Mouse (Mus musculus) kidney, embryonic 15.5 days (tissue): Measurements from ENCODE around the gene Pde3b. TPM values are rescaled to one million over a fixed set of nuclear protein-coding genes. Genes with fewer than 3 reads are reported as not detected.

Source experiments
- ATAC-seq: fragments of 200-750 bp; cut with Nextera tagmentation; replicated peaks from 2 replicates; pipeline ENCODE4 v1.8.0; 2017; ENCODE audit warnings: moderate TSS enrichment; ENCODE audit not compliant: low FRiP score
- H3K27ac ChIP-seq: fragments of 300-500 bp; sonication (generic); 2 replicates; pipeline ENCODE4 v1.5.1; 2015; ENCODE audit warnings: mild to moderate bottlenecking, inconsistent platforms
- H3K27me3 ChIP-seq: fragments of 300-500 bp; sonication (generic); 2 replicates; pipeline ENCODE4 v1.6.1; 2015; ENCODE audit warnings: inconsistent platforms
- H3K36me3 ChIP-seq: fragments of 300-500 bp; sonication (generic); 2 replicates; pipeline ENCODE4 v1.6.1; 2015; ENCODE audit warnings: inconsistent platforms
- H3K4me1 ChIP-seq: fragments of 300-500 bp; sonication (generic); 2 replicates; pipeline ENCODE4 v1.6.1; 2015; ENCODE audit warnings: inconsistent platforms
- H3K4me2 ChIP-seq: fragments of 300-500 bp; sonication (generic); 2 replicates; pipeline ENCODE4 v1.6.1; 2015; ENCODE audit warnings: moderate library complexity, mild to moderate bottlenecking, inconsistent platforms
- H3K4me3 ChIP-seq: fragments of 300-500 bp; sonication (generic); replicated peaks from 2 replicates; pipeline ENCODE4 v1.5.1; 2015; ENCODE audit warnings: mild to moderate bottlenecking, inconsistent platforms
- H3K9ac ChIP-seq: fragments of 300-500 bp; sonication (generic); 2 replicates; pipeline ENCODE4 v1.6.1; 2015; ENCODE audit warnings: mild to moderate bottlenecking, inconsistent platforms
- H3K9me3 ChIP-seq: fragments of 300-500 bp; sonication (generic); replicated peaks from 2 replicates; pipeline ENCODE4 v1.6.1; 2016; ENCODE audit warnings: inconsistent platforms
- WGBS: fragments of 180-500 bp; shearing (Covaris S2); methylation state at CpG from one replicate; pipeline ENCODE4 v1.1.7; 2015; ENCODE audit warnings: mixed read lengths; 5-methylcytosine and 5-hydroxymethylcytosine counted together
- polyA plus RNA-seq: library from polyadenylated mRNA; unstranded; fragments of >200 nt; fragmentation: Nextera tagmentation; extraction: Ambion mirVana; gene quantifications from 2 replicates; pipeline ENCODE4 v1.2.1, GENCODE M21; 2015

The Pde3b gene
- polyA plus RNA-seq, 1 experiment from 2014 or later = 5.0 TPM

DNA sequence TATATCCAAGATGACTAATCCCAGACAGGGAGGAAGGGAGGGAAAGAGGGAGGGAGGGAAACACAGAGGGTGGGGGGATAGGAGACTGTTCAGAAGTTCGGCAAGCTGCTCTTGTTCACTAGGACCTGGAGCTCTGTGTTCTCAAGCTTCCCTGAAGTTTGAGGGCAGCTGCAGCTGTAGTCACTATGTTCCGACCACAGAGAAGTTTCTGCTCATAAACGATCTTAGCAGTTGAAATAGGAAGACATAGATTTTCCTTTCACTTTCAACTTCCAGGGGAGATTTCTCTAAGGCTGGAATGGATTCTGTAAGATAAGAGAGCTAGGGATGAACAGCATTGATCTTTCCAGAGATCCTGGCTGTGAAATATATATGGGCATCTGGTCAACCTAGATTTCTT, 161.8 kb downstream of the Pde3b start:
- 71% methylated on average over 3 of the region's 3 CpGs for WGBS
- Histone ChIP-seq H3K27ac (no peak overlapping the region), H3K9ac (no peak overlapping the region), H3K9me3 (no peaks in the 10 kb centered on the region), H3K4me1 (no peaks in the 10 kb centered on the region), H3K36me3 (no peaks in the 10 kb centered on the region), H3K4me2 (no peak overlapping the region), H3K27me3 (no peaks in the 10 kb centered on the region), H3K4me3 (no peak overlapping the region)
- no peak for ATAC-seq

DNA sequence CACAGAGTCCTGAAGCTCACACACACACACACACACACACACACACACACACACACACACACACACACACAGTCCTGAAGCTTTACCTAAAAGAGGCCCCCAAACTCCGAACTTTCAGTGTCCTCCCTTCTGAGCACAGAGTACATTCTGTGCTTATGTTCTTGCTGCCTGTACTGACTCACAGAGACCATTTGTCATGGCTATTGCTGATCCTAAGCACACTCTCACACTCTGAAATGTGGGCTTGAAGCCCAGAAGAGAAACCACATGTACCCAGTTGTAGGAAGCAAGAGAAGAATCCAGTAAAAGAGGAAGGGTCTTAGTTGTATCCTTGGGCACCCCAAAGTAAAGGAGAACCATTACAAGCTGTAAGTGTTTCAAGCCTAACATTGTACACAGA, 162.6 kb downstream of the Pde3b start:
- ATAC-seq = no peak
- 93% methylated on average over 1 of the region's 1 CpGs for WGBS
- H3K9ac ChIP-seq = no peak overlapping the region
- no peak overlapping the region for H3K4me2 ChIP-seq
- no peaks in the 10 kb centered on the region for H3K36me3 ChIP-seq
- H3K27ac ChIP-seq = no peak overlapping the region
- H3K4me1 ChIP-seq = no peaks in the 10 kb centered on the region
- no peaks in the 10 kb centered on the region for H3K27me3 ChIP-seq
- H3K9me3 ChIP-seq = no peaks in the 10 kb centered on the region
- H3K4me3 ChIP-seq = no peak overlapping the region

DNA sequence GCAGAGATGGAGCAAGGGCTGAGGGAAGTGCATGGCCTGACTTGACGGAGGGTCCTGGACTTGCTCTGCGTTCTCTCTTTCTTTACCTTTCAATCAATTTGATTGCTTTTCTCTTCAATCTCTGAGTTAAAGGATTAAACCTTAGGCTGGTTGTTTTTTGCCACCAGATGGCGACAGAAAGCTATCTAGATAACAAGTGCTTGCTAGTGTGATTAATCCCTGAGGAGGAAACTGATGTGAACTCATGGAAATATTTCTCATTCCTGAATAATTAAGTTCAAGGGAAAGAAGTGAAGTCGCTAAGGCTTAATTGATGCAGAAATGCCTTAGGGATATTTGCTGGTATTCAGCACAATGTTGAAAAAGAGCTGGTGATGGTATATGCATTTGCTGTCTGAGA, 165.3 kb downstream of the Pde3b start:
- no peak overlapping the region for H3K4me3 ChIP-seq
- H3K36me3 ChIP-seq = no peaks in the 10 kb centered on the region
- H3K4me1 ChIP-seq = no peaks in the 10 kb centered on the region
- H3K4me2 ChIP-seq = no peak overlapping the region
- H3K27me3 ChIP-seq = no peaks in the 10 kb centered on the region
- no peak overlapping the region for H3K27ac ChIP-seq
- no peak overlapping the region for H3K9ac ChIP-seq
- WGBS = 7% methylated on average over 4 of the region's 4 CpGs
- no peak for ATAC-seq
- H3K9me3 ChIP-seq = no peaks in the 10 kb centered on the region

DNA sequence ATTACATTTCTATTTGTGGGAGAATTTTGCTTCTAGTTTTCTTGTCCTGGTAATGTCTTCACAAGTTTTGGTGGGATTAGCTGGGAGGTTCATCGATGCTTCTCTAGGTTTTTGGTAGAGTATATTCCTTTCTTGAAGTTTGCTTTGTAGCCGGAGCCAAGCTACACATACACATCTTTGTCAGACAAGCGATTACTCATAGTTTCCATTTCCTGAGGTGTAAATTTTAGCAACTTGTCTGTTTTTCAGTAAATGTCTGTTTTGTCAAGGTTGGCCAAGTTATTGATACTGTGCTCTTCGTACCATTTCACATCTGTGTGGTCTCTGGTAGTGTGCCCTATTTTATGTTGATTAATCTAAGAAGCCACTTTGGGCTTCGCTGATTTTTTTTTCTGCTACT, 166.1 kb downstream of the Pde3b start:
- no peak for ATAC-seq
- WGBS = 70% methylated on average over 5 of the region's 5 CpGs
- Histone ChIP-seq H3K27ac (no peak overlapping the region), H3K9me3 (no peaks in the 10 kb centered on the region), H3K4me2 (no peak overlapping the region), H3K27me3 (no peaks in the 10 kb centered on the region), H3K9ac (no peak overlapping the region), H3K4me1 (no peaks in the 10 kb centered on the region), H3K4me3 (no peak overlapping the region), H3K36me3 (no peaks in the 10 kb centered on the region)

DNA sequence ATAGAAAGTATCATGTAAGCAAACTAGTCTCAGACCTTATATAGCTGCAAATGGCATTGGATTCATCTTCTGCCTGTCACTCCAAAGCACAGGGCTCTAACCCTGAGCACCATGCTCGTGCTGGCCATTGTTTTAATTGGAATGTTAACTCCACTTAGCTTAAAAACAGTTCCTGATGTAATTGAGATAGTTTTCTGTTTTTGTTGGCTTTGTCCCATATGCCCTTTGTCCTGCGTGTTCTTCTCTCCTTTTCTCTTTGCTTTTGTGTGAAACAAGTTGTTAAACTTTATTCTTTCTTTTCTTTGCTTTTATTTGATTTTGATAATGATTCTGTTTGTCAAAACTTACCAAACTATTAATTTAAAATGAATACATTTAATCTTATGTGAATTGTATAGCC, 167.4 kb downstream of the Pde3b start:
- Histone ChIP-seq H3K27me3 (no peaks in the 10 kb centered on the region), H3K9ac (no peak overlapping the region), H3K9me3 (no peaks in the 10 kb centered on the region), H3K4me3 (no peak overlapping the region), H3K36me3 (no peaks in the 10 kb centered on the region), H3K4me1 (no peaks in the 10 kb centered on the region), H3K27ac (no peak overlapping the region), H3K4me2 (no peak overlapping the region)
- no peak for ATAC-seq
- 39% methylated on average over 2 of the region's 2 CpGs for WGBS

Other genes with a start within 250 kb of the Pde3b start
- 125 and 131 TPM in 2 replicates for gene Copb1, start 160.6 kb upstream of the Pde3b start, polyA plus RNA-seq
- 422 and 445 TPM in 2 replicates for gene Psma1, start 139.2 kb upstream of the Pde3b start, polyA plus RNA-seq
- gene Cyp2r1, start 147.7 kb downstream of the Pde3b start, polyA plus RNA-seq = 1.7 and 2.4 TPM in 2 replicates
- 1.6 and 1.8 TPM in 2 replicates for gene Calca, start 221.1 kb downstream of the Pde3b start, polyA plus RNA-seq